Mouse (Mus musculus) stomach, postnatal 0 days (tissue): Measurements from ENCODE around the gene Tnnt2. TPM values are rescaled to one million over a fixed set of nuclear protein-coding genes. Genes with fewer than 3 reads are reported as not detected.
A peak's percentile ranks its signal among the peaks of the same experiment; 100 is the strongest.

Experiments used
- ATAC-seq: fragments of 200-750 bp; cut with Nextera tagmentation; 2 replicates; pipeline ENCODE4 v1.8.0; 2017; ENCODE audit not compliant: low FRiP score, low TSS enrichment
- DNase-seq: peaks from one replicate; pipeline ENCODE4 v3.0.0-alpha.2; 2016; ENCODE audit warnings: low spot score
- H3K27ac ChIP-seq: fragments of 300-500 bp; sonication (generic); replicated peaks from 2 replicates; pipeline ENCODE4 v1.5.1; 2014; ENCODE audit warnings: mild to moderate bottlenecking, control low read depth
- H3K27me3 ChIP-seq: fragments of 300-500 bp; sonication (generic); 2 replicates; pipeline ENCODE4 v1.6.1; 2014; ENCODE audit warnings: low read length; ENCODE audit not compliant: control insufficient read depth, insufficient read depth
- H3K36me3 ChIP-seq: fragments of 300-500 bp; sonication (generic); 2 replicates; pipeline ENCODE4 v1.6.1; 2014; ENCODE audit warnings: low read length, mixed read lengths; ENCODE audit not compliant: control insufficient read depth, insufficient read depth
- H3K4me1 ChIP-seq: fragments of 300-500 bp; sonication (generic); replicated peaks from 2 replicates; pipeline ENCODE4 v1.6.1; 2014; ENCODE audit warnings: antibody characterized with exemption; ENCODE audit not compliant: control insufficient read depth, insufficient read depth
- H3K4me2 ChIP-seq: fragments of 300-500 bp; sonication (generic); replicated peaks from 2 replicates; pipeline ENCODE4 v1.6.1; 2014; ENCODE audit warnings: low read depth, mild to moderate bottlenecking, control low read depth, moderate library complexity
- H3K4me3 ChIP-seq: fragments of 300-500 bp; sonication (generic); 2 replicates; pipeline ENCODE4 v1.5.1; 2014; ENCODE audit warnings: low read depth, low read length, control low read depth
- H3K9ac ChIP-seq: fragments of 300-500 bp; sonication (generic); 2 replicates; pipeline ENCODE4 v1.6.1; 2014; ENCODE audit warnings: mild to moderate bottlenecking, low read length, control low read depth, mixed read lengths
- H3K9me3 ChIP-seq: fragments of 300-500 bp; sonication (generic); 2 replicates; pipeline ENCODE4 v1.6.1; 2016; ENCODE audit warnings: low read length; ENCODE audit not compliant: control insufficient read depth
- CTCF ChIP-seq: IDR thresholded peaks from 2 replicates; pipeline ENCODE4 v1.5.1; 2016; ENCODE audit warnings: antibody characterized with exemption, low read depth, mild to moderate bottlenecking, moderate library complexity
- EP300 ChIP-seq: optimal IDR thresholded peaks from 2 replicates; pipeline ENCODE3; 2016; ENCODE audit warnings: antibody characterized with exemption
- WGBS: fragments of 180-500 bp; shearing (Covaris S2); extraction: QIAGEN DNeasy Blood & Tissue Kit; methylation state at CpG from one replicate; pipeline ENCODE4 v1.1.7; 2014; 5-methylcytosine and 5-hydroxymethylcytosine counted together
- polyA plus RNA-seq: library from polyadenylated mRNA; unstranded; fragments of >200 nt; fragmentation: Nextera tagmentation; extraction: Ambion mirVana; gene quantifications from 2 replicates; pipeline ENCODE4 v1.2.1, GENCODE M21; 2015

Gene Tnnt2
- polyA plus RNA-seq, 1 experiment from 2014 or later: 36.4 TPM

- Histone ChIP-seq H3K27me3 (no peaks in the 10 kb centered on the region), H3K4me3 (no peak overlapping the region), H3K36me3 (no peaks in the 10 kb centered on the region), H3K4me2 (no peak overlapping the region), H3K4me1 (no peaks in the 10 kb centered on the region), H3K27ac (no peak overlapping the region), H3K9me3 (no peaks in the 10 kb centered on the region), H3K9ac (no peak overlapping the region)
- no peak for ATAC-seq
- 83% methylated on average over 6 of the region's 6 CpGs for WGBS
- TF ChIP-seq EP300: no peak
- TF ChIP-seq CTCF: no peak
- DNase-seq: no peak
Measured at GRCm38 (mm10) chr1:135839065-135839464, 2.9 kb downstream of the Tnnt2 start.

GRCm38 (mm10) chr1:135840675-135841395 is 4.7 kb downstream of the Tnnt2 start:
- Histone ChIP-seq H3K4me1 (no peaks in the 10 kb centered on the region), H3K4me3 (no peak overlapping the region), H3K9me3 (no peaks in the 10 kb centered on the region), H3K4me2 (no peak overlapping the region), H3K36me3 (no peaks in the 10 kb centered on the region), H3K27ac (no peak overlapping the region), H3K9ac (no peak overlapping the region), H3K27me3 (no peaks in the 10 kb centered on the region)
- no peak for ATAC-seq
- no peak for DNase-seq
- WGBS: 66% methylated on average over 15 of the region's 15 CpGs
- TF ChIP-seq EP300 (no peak), CTCF (no peak)

DNA sequence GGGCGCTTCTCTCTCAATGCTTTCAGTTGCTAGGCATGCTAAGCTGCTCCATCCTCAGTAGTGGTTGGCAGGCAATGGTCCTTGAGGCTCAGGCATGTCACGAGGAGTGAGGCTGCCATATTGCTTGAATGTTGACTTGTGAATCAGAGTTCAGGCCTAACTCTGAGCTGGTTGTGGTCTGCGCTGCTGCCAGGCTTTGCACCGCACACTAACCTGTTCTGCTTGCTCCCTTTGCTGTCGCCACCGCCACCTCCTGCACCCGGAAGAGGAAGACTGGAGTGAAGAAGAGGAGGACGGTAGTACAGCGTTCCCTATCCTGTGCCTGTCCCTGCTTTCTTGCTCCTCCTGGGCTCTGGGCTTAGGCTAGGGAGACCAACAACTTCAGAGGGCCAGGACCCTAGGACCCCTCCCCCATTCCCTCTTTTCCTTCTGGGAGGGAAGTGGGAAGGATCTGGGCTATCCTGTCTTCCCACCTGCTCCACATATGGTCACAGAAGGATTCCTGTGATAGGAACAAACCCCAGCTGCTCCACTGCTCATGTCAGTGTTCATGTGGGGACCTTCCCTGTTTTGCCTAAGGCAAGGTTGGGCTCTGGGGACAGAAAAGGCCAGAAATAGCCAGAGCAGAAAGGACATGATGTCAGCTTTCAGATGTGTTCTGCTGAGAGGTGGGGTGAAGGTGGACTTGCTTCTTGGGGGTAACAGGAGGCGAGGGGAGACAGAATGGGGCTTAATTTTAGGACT is 7.5 kb downstream of the Tnnt2 start:
- 89% methylated on average over 10 of the region's 10 CpGs for WGBS

DNA sequence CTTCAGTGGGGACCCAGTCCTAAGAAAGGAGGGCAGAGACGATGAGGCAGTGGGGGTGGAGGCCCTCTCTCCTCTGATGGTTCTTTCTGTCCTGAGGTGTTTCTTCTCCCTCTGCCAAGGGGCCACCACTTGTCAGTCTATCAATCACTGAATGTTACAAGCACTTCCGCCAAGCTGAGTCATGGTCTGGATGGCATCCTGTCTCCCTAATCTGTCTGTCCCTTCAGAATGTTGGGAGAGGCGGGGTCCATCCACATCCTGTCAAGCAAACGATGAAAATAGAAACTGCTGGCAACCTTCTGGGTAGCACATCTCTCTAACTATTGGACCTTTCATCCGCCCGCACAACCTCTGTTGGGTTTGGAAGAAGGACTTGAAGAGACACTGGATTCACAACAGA is 8.3 kb downstream of the Tnnt2 start:
- Histone ChIP-seq H3K9me3 (no peaks in the 10 kb centered on the region), H3K27ac (no peak overlapping the region), H3K9ac (no peak overlapping the region), H3K4me1 (no peaks in the 10 kb centered on the region), H3K27me3 (no peaks in the 10 kb centered on the region), H3K4me2 (no peak overlapping the region), H3K4me3 (no peak overlapping the region), H3K36me3 (no peaks in the 10 kb centered on the region)
- DNase-seq (no peak), ATAC-seq (no peak)
- TF ChIP-seq CTCF: no peak
- no peak for TF ChIP-seq EP300
- 60% methylated on average over 6 of the region's 6 CpGs for WGBS

More for the DNA sequence above, 7.5 kb downstream of the Tnnt2 start:
- no peaks in the 10 kb centered on the region for H3K4me1 ChIP-seq
- H3K27me3 ChIP-seq: no peaks in the 10 kb centered on the region
- H3K36me3 ChIP-seq: no peaks in the 10 kb centered on the region
- ATAC-seq: no peak
- H3K4me3 ChIP-seq: no peak overlapping the region
- no peak overlapping the region for H3K27ac ChIP-seq
- H3K9ac ChIP-seq: no peak overlapping the region
- no peak overlapping the region for H3K4me2 ChIP-seq
- no peak for DNase-seq
- TF ChIP-seq EP300: no peak
- TF ChIP-seq CTCF: no peak
- no peaks in the 10 kb centered on the region for H3K9me3 ChIP-seq

DNA sequence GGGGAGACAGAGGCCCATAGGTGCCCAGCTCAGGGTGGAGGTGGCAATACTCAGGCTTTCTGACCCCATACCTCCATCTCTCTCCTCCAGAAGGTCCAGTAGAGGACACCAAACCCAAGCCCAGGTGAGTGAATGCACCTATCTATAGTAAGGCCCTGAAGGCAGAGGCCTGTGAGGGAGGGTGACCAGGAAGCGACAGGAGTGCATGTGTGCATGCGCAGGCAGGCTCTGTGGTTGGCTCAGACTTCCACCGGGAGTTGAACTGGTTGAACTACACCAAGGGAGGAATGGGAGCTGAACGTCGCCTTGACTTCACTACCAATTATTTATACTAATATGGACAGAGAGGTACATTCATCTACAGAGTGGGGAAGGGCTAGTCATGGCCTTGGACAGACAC is 10.5 kb downstream of the Tnnt2 start:
- TF ChIP-seq CTCF: no peak
- TF ChIP-seq EP300: no peak
- H3K4me2 ChIP-seq: no peak overlapping the region
- no peak overlapping the region for H3K27ac ChIP-seq
- H3K27me3 ChIP-seq: no peaks in the 10 kb centered on the region
- 60% methylated on average over 5 of the region's 5 CpGs for WGBS
- no peak overlapping the region for H3K9ac ChIP-seq
- H3K4me3 ChIP-seq: no peak overlapping the region
- ATAC-seq (0 out of 2 replicates have a peak, but pooled peaks have one; percentile 1), DNase-seq (no peak)
- no peaks in the 10 kb centered on the region for H3K36me3 ChIP-seq
- H3K9me3 ChIP-seq: no peaks in the 10 kb centered on the region
- 0 out of 2 replicates have a peak, but pooled peaks cover 4% of the 10 kb centered on the region for H3K4me1 ChIP-seq

- Histone ChIP-seq H3K9me3 (no peaks in the 10 kb centered on the region), H3K27me3 (no peaks in the 10 kb centered on the region), H3K9ac (no peak overlapping the region), H3K4me3 (no peak overlapping the region), H3K36me3 (no peaks in the 10 kb centered on the region), H3K27ac (no peak overlapping the region; the same call in 1 of the 2 replicates), H3K4me1 (0 out of 2 replicates have a peak, but pooled peaks cover 4% of the 10 kb centered on the region), H3K4me2 (no peak overlapping the region)
- 26% methylated on average over 6 of the region's 6 CpGs for WGBS
- ATAC-seq (peak; percentile 63), DNase-seq (peak; percentile 75)
- TF ChIP-seq CTCF (peak; percentile 81), EP300 (no peak)
Measured at GRCm38 (mm10) chr1:135847139-135847562, 11.0 kb downstream of the Tnnt2 start.
